Mouse (Mus musculus) thymus, postnatal 4 days (tissue): ENCODE measurements around the gene Ip6k3.

ENCODE experiments used
- DNase-seq: peaks from one replicate; pipeline ENCODE4 v3.0.0; 2021

Ip6k3 gene

DNA sequence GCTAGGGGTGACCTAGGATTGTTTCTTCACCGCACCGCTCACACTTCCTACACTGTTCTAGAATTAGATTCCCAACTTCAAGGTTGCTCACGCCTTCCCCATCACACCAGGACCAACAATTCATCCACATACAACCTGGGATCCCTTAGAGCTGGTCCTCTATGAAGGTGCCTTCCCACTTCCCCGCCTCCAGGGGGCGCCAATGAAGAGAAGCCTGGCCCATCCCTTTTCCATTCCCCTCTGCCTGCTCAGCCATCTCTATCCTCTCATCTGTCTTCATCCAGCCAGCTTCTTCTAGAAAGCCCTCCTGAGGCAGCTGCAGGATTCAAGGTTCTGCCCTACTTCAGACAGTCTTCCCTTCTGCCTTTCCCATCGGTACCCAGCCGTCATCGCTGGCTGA lies 16.2 kb downstream of the Ip6k3 start:
- DNase-seq: peak; percentile 81

- no peak for DNase-seq
Measured at GRCm38 (mm10) chr17:27150871-27151270, 16.7 kb downstream of the Ip6k3 start.

GRCm38 (mm10) chr17:27146323-27146923 lies 21.2 kb downstream of the Ip6k3 start:
- DNase-seq: no peak

DNA sequence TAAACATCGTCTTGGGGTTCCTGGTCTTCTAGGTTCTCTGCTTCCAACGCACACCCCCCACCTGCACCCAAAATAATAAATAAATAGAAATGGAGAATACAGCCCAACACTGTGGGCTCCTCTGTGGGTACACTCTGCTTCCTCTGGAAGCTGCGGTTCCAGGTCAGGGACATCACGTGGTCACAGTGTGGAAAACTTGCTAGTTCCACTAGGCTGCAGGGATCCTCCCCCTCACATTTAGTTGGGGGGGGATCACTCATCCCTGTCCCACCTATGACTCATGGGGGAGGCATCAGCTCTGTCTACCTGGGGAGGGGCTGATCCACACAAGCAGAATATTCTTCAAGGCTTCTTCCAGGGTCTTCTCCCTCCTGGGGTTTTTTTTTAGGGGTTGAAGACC lies 23.4 kb downstream of the Ip6k3 start:
- DNase-seq: no peak

- no peak for DNase-seq
Measured at GRCm38 (mm10) chr17:27141971-27142450, 25.6 kb downstream of the Ip6k3 start.

DNA sequence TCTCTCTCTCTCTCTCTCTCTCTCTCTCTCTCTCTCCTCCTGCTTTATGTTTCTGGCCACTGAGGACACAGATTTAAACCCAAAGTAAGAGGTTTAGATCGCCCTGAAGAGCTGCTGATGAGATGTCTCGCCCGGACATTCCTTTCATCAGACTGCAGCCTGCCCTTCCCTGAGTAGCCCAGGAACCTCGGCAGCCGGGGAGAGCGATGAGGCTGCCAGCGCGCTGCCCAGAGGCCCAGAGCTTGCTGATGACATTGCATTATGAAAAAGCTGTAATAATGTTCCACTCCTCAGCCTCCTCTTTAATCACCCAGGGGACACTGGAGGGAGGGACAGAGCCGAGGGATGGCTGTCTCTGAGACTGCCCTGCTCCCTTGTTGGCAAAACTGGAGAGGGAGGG lies 27.3 kb downstream of the Ip6k3 start:
- no peak for DNase-seq

DNA sequence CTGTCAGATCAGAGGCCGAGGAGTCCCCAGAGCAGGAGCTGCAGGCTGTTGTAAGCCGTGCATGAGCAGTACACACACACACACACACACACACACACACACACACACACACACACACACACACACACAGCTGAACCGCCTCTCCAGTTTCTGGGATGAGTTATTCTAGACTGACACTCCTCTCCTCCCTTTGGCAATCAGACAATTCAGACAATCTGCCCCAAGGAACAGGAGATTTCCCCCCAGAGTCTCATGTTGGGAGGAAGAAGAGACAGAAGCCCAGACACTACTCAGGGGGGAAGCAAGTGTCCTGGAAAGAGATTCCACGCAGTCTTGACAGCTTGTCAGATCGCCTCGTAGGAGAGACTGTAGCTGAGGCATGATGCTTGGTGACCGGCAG lies 28.3 kb downstream of the Ip6k3 start:
- DNase-seq: no peak

DNA sequence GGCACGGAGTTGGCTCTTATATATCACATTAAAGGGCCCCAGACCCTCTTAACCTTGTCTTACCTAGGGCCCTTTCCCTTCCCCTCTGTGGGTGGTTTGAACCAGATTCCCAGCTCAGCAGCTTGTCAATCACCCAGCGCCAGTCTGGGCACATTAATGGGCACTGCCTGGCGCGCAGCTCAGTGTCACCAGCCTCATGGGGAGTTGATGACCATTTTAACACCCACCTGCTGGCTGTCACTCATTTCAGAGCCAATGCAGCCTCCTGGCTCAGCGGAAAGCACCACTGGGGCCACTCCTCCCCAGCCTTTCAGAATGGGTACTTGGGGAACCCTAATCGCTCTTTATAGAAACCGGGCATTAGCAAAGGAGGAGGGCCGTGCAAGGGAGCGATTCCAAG lies 29.2 kb downstream of the Ip6k3 start:
- DNase-seq: no peak

DNA sequence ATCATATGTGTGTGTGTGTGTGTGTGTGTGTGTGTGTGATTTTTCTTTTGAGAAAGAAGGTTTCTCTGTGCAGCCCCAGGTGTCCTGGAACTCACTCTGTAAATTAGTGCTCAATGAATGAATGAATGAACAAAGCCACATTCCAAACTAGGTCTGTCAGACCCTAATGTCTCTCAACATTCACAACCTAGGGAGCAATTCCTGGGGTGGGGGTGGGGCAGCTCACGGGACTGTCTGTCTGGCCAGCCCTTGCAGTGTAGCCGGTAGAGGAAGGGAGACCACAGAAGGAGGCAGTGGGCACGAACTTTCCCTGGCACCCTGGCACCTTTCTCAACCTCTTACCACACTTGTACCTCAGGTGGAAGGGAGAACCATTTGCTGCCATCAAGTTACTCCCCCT lies 32.9 kb downstream of the Ip6k3 start:
- no peak for DNase-seq

DNA sequence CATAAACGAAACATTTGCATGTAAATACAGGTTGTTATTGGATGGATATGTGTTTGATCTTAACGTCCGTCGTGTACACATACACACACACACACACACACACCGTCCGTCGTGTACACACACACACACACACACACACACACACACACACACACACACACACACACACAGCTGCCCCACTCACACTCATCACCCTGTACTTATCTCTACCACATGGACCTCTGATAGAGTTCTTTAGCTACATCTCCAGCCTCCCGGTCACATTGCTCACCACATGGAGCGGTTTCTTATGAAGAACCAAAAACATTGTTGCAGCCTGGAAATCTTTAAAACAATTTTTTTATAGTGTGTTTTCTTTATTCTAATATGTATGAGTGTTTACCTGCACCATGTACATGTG lies 33.4 kb downstream of the Ip6k3 start:
- DNase-seq: no peak

GRCm38 (mm10) chr17:27133551-27134141 lies 33.9 kb downstream of the Ip6k3 start, which contains the start of gene Uqcc2:
Gene Uqcc2, minus strand, starts transcription at chr17:27133916.
- peak; percentile 99 for DNase-seq

- no peak for DNase-seq
Measured at GRCm38 (mm10) chr17:27132238-27132637, 35.4 kb downstream of the Ip6k3 start.

DNA sequence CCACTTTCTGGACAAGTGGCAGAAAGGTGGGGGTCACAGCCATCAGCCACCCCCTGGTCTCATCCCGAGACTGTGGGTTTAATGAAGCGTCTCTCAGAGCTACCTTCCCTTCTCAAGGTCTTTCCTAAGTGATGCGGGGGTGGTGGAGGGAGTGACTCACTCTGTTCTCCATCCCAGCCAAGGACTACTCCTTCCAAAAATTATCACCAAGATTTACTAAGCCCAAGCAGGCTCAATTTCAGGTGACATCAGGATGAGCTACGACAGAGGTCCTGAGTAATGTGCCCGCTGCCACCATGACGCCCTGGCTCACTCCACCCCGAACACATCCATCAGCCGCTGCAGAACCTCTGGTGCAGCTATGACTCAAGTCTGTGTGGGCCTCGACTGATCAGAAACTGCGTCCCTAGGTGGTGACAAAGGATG lies 36.3 kb downstream of the Ip6k3 start:
- DNase-seq: no peak

DNA sequence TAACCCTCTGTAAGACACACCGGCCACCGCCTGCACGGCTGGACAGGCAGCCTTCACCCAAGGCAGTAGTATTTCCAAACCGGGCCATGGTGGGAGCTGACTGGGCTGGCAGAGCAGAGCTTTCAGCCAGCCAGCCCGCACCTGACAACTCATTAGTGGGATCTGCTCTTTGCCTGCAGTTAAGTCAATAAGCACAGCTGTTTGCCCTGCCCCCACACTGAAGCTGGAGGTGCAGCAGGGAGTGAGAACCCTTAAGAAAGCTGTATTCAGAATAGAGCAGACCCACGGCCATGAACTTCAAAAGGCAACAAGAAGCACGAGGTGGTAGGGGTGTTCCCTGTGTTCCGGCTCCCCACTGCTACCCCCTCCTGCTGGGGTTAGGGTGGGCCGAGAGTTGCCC lies 37.3 kb downstream of the Ip6k3 start:
- DNase-seq: peak; percentile 84

DNA sequence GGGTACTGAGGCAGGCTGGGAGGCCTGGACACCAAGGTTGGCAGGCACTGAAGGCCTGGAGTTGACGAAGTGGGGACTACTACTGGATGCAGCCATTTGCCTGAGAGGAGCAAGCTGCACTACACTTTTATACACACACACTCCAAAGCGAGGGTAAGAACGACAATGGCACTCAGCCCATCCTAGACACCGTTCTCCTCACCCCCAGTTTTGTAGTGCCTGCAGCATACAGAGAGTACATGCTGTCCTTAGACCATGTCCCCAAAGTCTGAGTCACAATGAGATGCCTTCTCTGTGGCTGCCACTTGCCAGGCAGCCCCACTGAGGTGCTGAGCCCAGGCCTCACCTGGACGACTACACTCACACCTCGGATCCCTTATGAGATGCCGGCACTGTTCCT lies 37.8 kb downstream of the Ip6k3 start:
- DNase-seq: no peak

GRCm38 (mm10) chr17:27129291-27129690 lies 38.3 kb downstream of the Ip6k3 start:
- DNase-seq: no peak

- DNase-seq: no peak
Measured at GRCm38 (mm10) chr17:27128189-27128588, 39.4 kb downstream of the Ip6k3 start.

DNA sequence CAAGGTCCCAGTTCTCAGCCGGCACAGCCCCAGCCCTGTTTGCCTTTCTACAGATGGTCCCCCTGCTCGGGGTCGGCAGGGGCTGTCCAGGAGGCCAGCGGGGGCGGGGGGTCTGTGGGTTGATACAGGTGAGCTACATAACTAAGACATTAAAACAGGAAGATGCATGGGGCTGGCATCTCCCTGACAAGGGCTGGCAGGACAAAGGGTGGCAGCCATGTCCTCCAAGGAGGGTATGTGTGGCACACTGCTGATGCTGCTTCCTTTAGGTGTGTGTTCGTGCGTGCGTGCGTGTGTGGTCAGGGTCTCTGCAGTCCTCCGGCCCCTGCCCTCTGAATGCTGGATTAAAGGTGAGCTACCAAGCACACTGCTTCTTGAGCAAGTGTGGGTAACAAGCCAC lies 40.6 kb downstream of the Ip6k3 start:
- no peak for DNase-seq

DNA sequence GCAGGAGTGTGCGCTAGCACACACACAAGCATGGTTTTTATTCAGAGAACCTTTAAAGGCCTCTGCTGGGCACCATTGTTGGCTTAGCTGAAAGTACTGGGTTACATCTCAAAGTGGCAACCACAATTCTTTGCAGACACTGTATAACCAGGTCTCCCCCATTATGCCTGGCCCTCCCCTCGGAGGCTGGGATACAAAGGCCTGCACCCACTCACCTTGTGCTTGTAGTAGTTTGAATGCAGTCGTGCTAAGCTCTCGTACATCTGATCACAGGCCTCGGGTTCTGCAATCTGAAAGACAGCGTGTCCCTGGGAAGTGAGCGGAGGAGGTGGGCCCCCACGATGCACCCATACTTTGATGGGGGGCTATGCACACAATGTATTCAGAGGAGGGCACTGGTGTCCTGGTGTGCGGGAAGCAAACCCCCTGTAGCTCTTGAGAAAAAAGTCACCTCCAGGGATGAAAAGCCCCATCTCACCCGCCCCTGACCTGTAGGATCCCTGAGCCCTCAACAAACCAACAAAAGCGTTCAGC lies 41.9 kb downstream of the Ip6k3 start:
- DNase-seq: no peak

DNA sequence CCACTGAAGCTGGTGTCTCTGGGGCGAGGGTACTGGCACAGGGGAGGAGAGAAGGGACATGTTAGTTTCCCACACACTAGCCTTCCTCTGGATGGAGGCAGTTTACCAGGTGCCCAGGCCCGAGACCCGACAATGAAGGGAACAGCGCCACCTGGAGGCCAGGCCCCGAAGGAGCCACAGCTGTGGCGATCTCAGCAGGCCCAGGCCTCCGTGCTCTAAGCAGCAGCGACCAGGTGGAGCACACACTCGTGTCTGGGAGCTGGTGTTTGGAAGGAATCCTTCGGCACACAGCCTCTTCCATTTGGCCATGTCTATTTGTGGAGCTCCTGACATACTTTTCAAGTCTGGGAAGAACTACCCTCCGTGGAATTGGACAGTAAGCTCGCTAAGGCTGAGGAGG lies 42.4 kb downstream of the Ip6k3 start:
- peak; percentile 95 for DNase-seq

GRCm38 (mm10) chr17:27123813-27124375 lies 43.7 kb downstream of the Ip6k3 start:
- DNase-seq: no peak

DNA sequence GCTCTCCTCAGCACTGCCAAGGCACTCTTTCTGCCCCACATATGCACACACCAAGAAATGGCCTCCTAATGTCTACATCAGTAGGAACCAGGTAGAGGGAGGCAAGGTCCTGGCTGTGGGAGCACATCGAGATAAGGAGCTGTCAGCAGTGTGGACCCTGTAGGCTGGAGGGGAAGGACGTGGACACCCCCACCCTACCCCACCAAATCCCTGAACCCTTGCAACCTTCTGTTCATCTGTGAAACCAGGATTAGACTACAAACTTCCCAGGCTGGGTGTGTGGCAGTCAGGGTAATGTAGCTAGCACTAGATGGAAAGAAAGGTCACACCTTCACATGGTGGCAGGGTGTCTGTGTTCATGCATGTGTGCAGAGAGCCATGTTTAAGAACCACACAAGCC lies 44.5 kb downstream of the Ip6k3 start:
- DNase-seq: no peak

DNA sequence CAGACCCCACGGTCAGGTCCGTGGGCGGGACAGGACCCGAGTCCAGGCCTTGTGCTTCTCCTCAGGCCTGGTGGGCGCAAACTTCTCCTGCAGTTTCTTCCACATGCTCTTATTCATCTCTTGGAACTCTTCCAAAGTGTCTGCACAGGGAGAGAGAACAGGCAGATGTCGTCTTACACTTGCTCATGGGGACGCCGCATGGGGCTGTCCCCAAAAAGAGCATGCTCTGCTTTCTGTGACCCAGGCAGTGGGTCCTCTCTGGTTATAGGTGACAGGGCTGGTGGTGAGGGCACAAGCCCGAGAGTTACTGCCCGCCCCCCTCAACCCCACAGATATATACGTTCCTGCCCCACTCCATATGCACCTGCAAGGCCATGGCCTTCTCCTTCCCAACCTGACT lies 44.9 kb downstream of the Ip6k3 start:
- DNase-seq: no peak

GRCm38 (mm10) chr17:27121781-27122180 lies 45.8 kb downstream of the Ip6k3 start:
- DNase-seq: no peak
